Mouse (Mus musculus): Measurements from ENCODE around the gene Creld1. TPM values are rescaled to one million over a fixed set of nuclear protein-coding genes. Genes with fewer than 3 reads are reported as not detected.
A peak's percentile ranks its signal among the peaks of the same experiment; 100 is the strongest.

Creld1 gene
- polyA plus RNA-seq, 1 experiment: 6.6 TPM

GRCm38 (mm10) chr6:113530932-113531839, 48.1 kb downstream of the Creld1 start, which contains the start of the genes Emc3 and Fancd2:
Gene Emc3 (minus strand): TSS chr6:113531652.
Gene Fancd2 (plus strand): TSS chr6:113531682.
- Histone ChIP-seq H3K27me3 (ENCODE audit: control insufficient read depth, insufficient read depth, low read length) (no peaks in the 10 kb centered on the region), H3K4me3 (ENCODE audit: low read depth, low read length) (peak within 1 kb of the TSS; percentile 93), H3K4me1 (ENCODE audit: control insufficient read depth, insufficient read depth, insufficient read length, low read length) (peaks cover 5% of the 10 kb centered on the region; the same call in 1 of the 2 replicates), H3K27ac (ENCODE audit: insufficient read depth, low read depth, low read length) (peak within 1 kb of the TSS; percentile 29; the same call in 1 of the 2 replicates), H3K36me3 (ENCODE audit: control insufficient read depth, insufficient read depth, low read length) (no peaks in the 10 kb centered on the region)
- TF ChIP-seq POLR2A (IDR thresholded peaks at IDR 0.05; ENCODE audit: low read depth, low read length) (peak; percentile 29; the same call in 1 of the 2 replicates), CTCF (IDR thresholded peaks at IDR 0.05; ENCODE audit: extremely low read depth, insufficient read length, insufficient replicate concordance, low read depth, low read length) (no peak)
- under 1% methylated on average over 47 of the region's 47 CpGs for WGBS

- Histone ChIP-seq H3K4me1 (ENCODE audit: control insufficient read depth, insufficient read depth, insufficient read length, low read length) (peaks cover 5% of the 10 kb centered on the region; the same call in 1 of the 2 replicates), H3K27me3 (ENCODE audit: control insufficient read depth, insufficient read depth, low read length) (no peaks in the 10 kb centered on the region), H3K27ac (ENCODE audit: insufficient read depth, low read depth, low read length) (no peak overlapping the region), H3K4me3 (ENCODE audit: low read depth, low read length) (peak overlapping the region; percentile 93), H3K36me3 (ENCODE audit: control insufficient read depth, insufficient read depth, low read length) (0 out of 2 replicates have a peak, but pooled peaks cover 1% of the 10 kb centered on the region)
- WGBS: 3% methylated on average over 7 of the region's 7 CpGs
- TF ChIP-seq POLR2A (IDR thresholded peaks at IDR 0.05; ENCODE audit: low read depth, low read length) (no peak), CTCF (IDR thresholded peaks at IDR 0.05; ENCODE audit: extremely low read depth, insufficient read length, insufficient replicate concordance, low read depth, low read length) (no peak)
Measured at GRCm38 (mm10) chr6:113531840-113532404, 48.8 kb downstream of the Creld1 start.

GRCm38 (mm10) chr6:113534886-113535285, 51.8 kb downstream of the Creld1 start:
- Histone ChIP-seq H3K4me1 (ENCODE audit: control insufficient read depth, insufficient read depth, insufficient read length, low read length) (peaks cover 2% of the 10 kb centered on the region; the same call in 1 of the 2 replicates), H3K4me3 (ENCODE audit: low read depth, low read length) (no peak overlapping the region), H3K27ac (ENCODE audit: insufficient read depth, low read depth, low read length) (no peak overlapping the region), H3K27me3 (ENCODE audit: control insufficient read depth, insufficient read depth, low read length) (no peaks in the 10 kb centered on the region), H3K36me3 (ENCODE audit: control insufficient read depth, insufficient read depth, low read length) (0 out of 2 replicates have a peak, but pooled peaks cover 1% of the 10 kb centered on the region)
- 88% methylated on average over 7 of the region's 7 CpGs for WGBS
- TF ChIP-seq CTCF (IDR thresholded peaks at IDR 0.05; ENCODE audit: extremely low read depth, insufficient read length, insufficient replicate concordance, low read depth, low read length) (no peak), POLR2A (IDR thresholded peaks at IDR 0.05; ENCODE audit: low read depth, low read length) (no peak)

GRCm38 (mm10) chr6:113541610-113542009, 58.5 kb downstream of the Creld1 start:
- H3K27ac ChIP-seq (ENCODE audit: insufficient read depth, low read depth, low read length): no peak overlapping the region
- no peaks in the 10 kb centered on the region for H3K27me3 ChIP-seq (ENCODE audit: control insufficient read depth, insufficient read depth, low read length)
- H3K36me3 ChIP-seq (ENCODE audit: control insufficient read depth, insufficient read depth, low read length): 0 out of 2 replicates have a peak, but pooled peaks cover 1% of the 10 kb centered on the region
- no peaks in the 10 kb centered on the region for H3K4me1 ChIP-seq (ENCODE audit: control insufficient read depth, insufficient read depth, insufficient read length, low read length)
- no peak overlapping the region for H3K4me3 ChIP-seq (ENCODE audit: low read depth, low read length)
- WGBS: 82% methylated on average over 6 of the region's 6 CpGs
- TF ChIP-seq CTCF (IDR thresholded peaks at IDR 0.05; ENCODE audit: extremely low read depth, insufficient read length, insufficient replicate concordance, low read depth, low read length) (no peak), POLR2A (IDR thresholded peaks at IDR 0.05; ENCODE audit: low read depth, low read length) (no peak)

Other genes starting within 250 kb of the Creld1 start
- gene Mtmr14, start 245.5 kb upstream of the Creld1 start, polyA plus RNA-seq (2012; rRNA removed): 23.3 and 66.0 TPM in 2 replicates
- not detected in 2 replicates for gene Cpne9, start 201.0 kb upstream of the Creld1 start, polyA plus RNA-seq (2012; rRNA removed)
- gene Brpf1, start 176.2 kb upstream of the Creld1 start, polyA plus RNA-seq (2012; rRNA removed): 7.4 and 12.9 TPM in 2 replicates
- gene Ogg1, start 156.3 kb upstream of the Creld1 start, polyA plus RNA-seq (2012; rRNA removed): 7.9 and 10.9 TPM in 2 replicates
- gene Camk1, start 139.3 kb upstream of the Creld1 start, polyA plus RNA-seq (2012; rRNA removed): 16.6 and 19.2 TPM in 2 replicates
- 10.9 and 24.5 TPM in 2 replicates for gene Tada3, start 105.4 kb upstream of the Creld1 start, polyA plus RNA-seq (2012; rRNA removed)
- gene Arpc4, start 105.2 kb upstream of the Creld1 start, polyA plus RNA-seq (2012; rRNA removed): 45.9 and 96.0 TPM in 2 replicates
- gene Ttll3, start 94.0 kb upstream of the Creld1 start, polyA plus RNA-seq (2012; rRNA removed): 5.9 and 14.9 TPM in 2 replicates
- 25.8 and 71.6 TPM in 2 replicates for gene Rpusd3, start 64.0 kb upstream of the Creld1 start, polyA plus RNA-seq (2012; rRNA removed)
- 156 and 346 TPM in 2 replicates for gene Cidec, start 47.5 kb upstream of the Creld1 start, polyA plus RNA-seq (2012; rRNA removed)
- 36.9 and 39.4 TPM in 2 replicates for gene Jagn1, start 40.7 kb upstream of the Creld1 start, polyA plus RNA-seq (2012; rRNA removed)
- 6.8 and 11.4 TPM in 2 replicates for gene Il17re, start 24.8 kb upstream of the Creld1 start, polyA plus RNA-seq (2012; rRNA removed)
- gene Il17rc, start 11.9 kb upstream of the Creld1 start, polyA plus RNA-seq (2012; rRNA removed): 189 and 786 TPM in 2 replicates
- gene Prrt3, start 18.6 kb downstream of the Creld1 start, polyA plus RNA-seq (2012; rRNA removed): 0.05 TPM in 1 of 2 replicates, not detected in the other
- gene Emc3, start 48.4 kb downstream of the Creld1 start, polyA plus RNA-seq (2012; rRNA removed): 13.9 and 19.7 TPM in 2 replicates
- 0.93 and 1.2 TPM in 2 replicates for gene Fancd2, start 48.4 kb downstream of the Creld1 start, polyA plus RNA-seq (2012; rRNA removed)
- not detected in 2 replicates for gene Fancd2os, start 117.4 kb downstream of the Creld1 start, polyA plus RNA-seq (2012; rRNA removed)
- 36.4 and 71.2 TPM in 2 replicates for gene Brk1, start 121.5 kb downstream of the Creld1 start, polyA plus RNA-seq (2012; rRNA removed)
- 6.0 and 7.8 TPM in 2 replicates for gene Vhl, start 140.7 kb downstream of the Creld1 start, polyA plus RNA-seq (2012; rRNA removed)
- gene Irak2, start 155.2 kb downstream of the Creld1 start, polyA plus RNA-seq (2012; rRNA removed): 35.4 and 97.6 TPM in 2 replicates
- 11.3 and 16.6 TPM in 2 replicates for gene Tatdn2, start 213.8 kb downstream of the Creld1 start, polyA plus RNA-seq (2012; rRNA removed)
- gene Ghrl, start 236.6 kb downstream of the Creld1 start, polyA plus RNA-seq (2012; rRNA removed): 14.0 and 50.2 TPM in 2 replicates

Data from small intestine, adult 2 months (tissue).